Mouse (Mus musculus) kidney, postnatal 25 days (tissue): Measurements from ENCODE around the gene Rcor1.
A peak's percentile ranks its signal among the peaks of the same experiment; 100 is the strongest.

Source experiments
- DNase-seq, 2 experiments: peaks; one replicate each; pipeline ENCODE4 v3.0.0; 2021; ENCODE audit warnings: mixed read lengths in 2 of 2

The Rcor1 gene

GRCm38 (mm10) chr12:111135953-111136352 lies 96.8 kb downstream of the Rcor1 start:
- no peak for DNase-seq

GRCm38 (mm10) chr12:111137079-111137478 lies 97.9 kb downstream of the Rcor1 start:
- DNase-seq, result no peak

- peak in 1 of 2 experiments; percentile 41 for DNase-seq
Observed at GRCm38 (mm10) chr12:111143005-111143508, 103.9 kb downstream of the Rcor1 start.

GRCm38 (mm10) chr12:111143509-111144063 lies 104.4 kb downstream of the Rcor1 start:
- DNase-seq, result peak in 1 of 2 experiments; percentile 36

- no peak for DNase-seq
Observed at GRCm38 (mm10) chr12:111144598-111144997, 105.4 kb downstream of the Rcor1 start.

- DNase-seq, result peak in 1 of 2 experiments; percentile 48
Observed at GRCm38 (mm10) chr12:111145269-111145668, 106.1 kb downstream of the Rcor1 start.

- DNase-seq, result no peak
Observed at GRCm38 (mm10) chr12:111149495-111150235, 110.5 kb downstream of the Rcor1 start.

GRCm38 (mm10) chr12:111150236-111150596 lies 111.1 kb downstream of the Rcor1 start:
- peak in 1 of 2 experiments; percentile 61 for DNase-seq

- DNase-seq, result no peak
Observed at GRCm38 (mm10) chr12:111151422-111152156, 112.4 kb downstream of the Rcor1 start.

GRCm38 (mm10) chr12:111152579-111152978 lies 113.4 kb downstream of the Rcor1 start:
- no peak for DNase-seq

- DNase-seq, result no peak
Observed at GRCm38 (mm10) chr12:111152981-111153710, 114.0 kb downstream of the Rcor1 start.

- DNase-seq, result no peak
Observed at GRCm38 (mm10) chr12:111153946-111154345, 114.8 kb downstream of the Rcor1 start.

- no peak for DNase-seq
Observed at GRCm38 (mm10) chr12:111154641-111155040, 115.5 kb downstream of the Rcor1 start.

- DNase-seq, result no peak
Observed at GRCm38 (mm10) chr12:111155756-111156155, 116.6 kb downstream of the Rcor1 start.

- peak in 1 of 2 experiments; percentile 43 for DNase-seq
Observed at GRCm38 (mm10) chr12:111159659-111160428, 120.7 kb downstream of the Rcor1 start.

GRCm38 (mm10) chr12:111160871-111161270 lies 121.7 kb downstream of the Rcor1 start:
- DNase-seq, result no peak

- peak; percentile 27 to 77 for DNase-seq
Observed at GRCm38 (mm10) chr12:111161943-111162311, 122.8 kb downstream of the Rcor1 start.

GRCm38 (mm10) chr12:111162312-111163061 lies 123.3 kb downstream of the Rcor1 start:
- DNase-seq, result peak; percentile 45 to 61

- DNase-seq, result peak; percentile 97
Observed at GRCm38 (mm10) chr12:111164310-111164751, 125.2 kb downstream of the Rcor1 start.

- DNase-seq, result peak; percentile 39 to 65
Observed at GRCm38 (mm10) chr12:111165146-111165812, 126.1 kb downstream of the Rcor1 start.
